Mouse (Mus musculus): Measurements from ENCODE around the gene Rgl1.

Rgl1 gene

DNA sequence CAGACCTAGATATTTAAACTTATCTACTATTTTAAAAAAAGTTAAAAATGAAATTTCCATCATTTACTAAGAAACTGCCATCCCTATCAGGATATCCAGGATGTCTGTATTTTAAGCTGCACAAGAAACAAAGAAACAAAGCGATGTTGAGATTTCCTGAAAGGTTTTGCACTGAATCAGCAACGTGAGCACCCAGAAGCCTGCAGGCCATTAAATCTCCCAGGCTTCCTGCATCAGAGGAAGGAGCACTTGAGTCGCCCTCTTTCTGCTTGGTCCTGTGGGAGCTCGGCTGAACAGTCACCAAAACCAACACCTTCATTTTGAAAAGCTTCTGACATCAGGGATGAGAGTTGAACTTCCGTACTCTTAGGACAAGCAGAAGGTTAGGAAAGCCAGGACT lies 187.2 kb downstream of the Rgl1 start:
- peak; percentile 63 for DNase-seq

DNA sequence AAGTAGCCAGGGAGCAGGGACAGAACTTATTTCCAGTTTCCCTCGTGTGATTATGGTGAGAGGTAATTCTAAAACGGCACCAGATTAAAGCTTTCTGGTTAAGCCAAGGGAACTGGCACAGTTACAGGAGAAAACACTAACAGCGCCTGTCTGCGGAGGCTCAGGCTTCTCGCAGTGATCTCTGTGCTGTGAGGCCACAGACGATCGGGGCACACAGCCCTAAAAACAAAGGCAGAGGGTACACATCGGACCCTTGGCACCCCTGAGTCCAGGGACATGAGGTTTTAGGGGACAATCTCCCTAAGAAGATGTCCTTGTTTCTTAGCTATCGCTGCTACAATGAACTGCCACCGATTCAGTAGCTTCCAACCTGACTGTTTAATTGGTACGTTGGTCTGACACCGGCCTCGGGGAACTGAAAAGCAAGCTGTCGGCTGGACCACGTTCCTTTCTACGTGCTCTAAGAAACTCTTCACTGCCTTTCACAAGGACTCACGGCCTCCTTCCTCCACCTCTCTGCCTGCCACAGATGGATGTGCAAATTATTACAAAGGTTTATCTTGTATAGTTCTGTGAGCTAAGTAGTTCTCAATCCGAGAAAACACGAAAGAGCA lies 187.9 kb downstream of the Rgl1 start:
- no peak for DNase-seq

DNA sequence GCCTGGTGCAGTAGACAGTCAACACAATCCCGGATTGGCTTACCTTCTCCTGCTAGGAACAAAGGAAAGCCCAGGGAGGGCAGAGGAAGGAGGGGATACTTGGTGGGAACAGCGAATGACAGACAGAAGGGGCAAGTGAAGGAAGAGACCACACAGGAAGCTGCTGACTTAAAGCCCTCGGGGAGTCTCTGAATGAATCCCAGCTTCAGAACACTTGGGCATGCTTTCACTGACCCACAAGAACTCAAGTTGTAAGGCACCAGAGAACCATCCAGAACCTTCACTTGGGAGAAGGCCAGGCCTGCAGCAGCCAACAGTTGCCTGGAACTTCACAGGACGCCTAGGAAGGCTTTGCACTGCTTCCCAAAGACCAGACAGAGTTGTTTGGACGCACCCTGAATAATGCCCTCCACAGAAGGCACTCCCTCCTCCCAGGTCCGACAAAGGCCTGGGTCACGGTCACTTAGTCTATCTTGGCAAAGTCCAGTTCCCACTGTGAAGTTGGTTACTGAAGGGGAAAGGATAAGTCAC lies 189.5 kb downstream of the Rgl1 start:
- DNase-seq = peak; percentile 80

DNA sequence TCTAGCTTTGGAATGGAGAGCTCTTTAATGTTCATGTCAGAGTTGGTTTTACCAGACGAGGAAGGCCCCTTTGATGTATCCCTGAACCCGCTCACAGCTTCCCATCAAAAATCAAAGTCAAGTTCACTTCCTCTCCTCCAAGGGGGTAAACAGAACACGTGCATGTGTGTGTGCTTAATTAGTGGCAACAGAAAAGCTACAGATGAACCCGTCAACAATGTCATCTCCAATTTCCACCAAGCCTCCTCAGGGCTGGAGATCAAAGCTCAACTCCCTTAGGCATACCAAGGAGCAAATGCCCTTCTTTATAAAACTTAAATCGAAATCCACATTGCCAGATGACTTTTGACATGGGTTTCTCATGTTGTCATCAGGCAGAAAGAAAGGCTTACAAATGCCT lies 191.1 kb downstream of the Rgl1 start:
- no peak for DNase-seq

DNA sequence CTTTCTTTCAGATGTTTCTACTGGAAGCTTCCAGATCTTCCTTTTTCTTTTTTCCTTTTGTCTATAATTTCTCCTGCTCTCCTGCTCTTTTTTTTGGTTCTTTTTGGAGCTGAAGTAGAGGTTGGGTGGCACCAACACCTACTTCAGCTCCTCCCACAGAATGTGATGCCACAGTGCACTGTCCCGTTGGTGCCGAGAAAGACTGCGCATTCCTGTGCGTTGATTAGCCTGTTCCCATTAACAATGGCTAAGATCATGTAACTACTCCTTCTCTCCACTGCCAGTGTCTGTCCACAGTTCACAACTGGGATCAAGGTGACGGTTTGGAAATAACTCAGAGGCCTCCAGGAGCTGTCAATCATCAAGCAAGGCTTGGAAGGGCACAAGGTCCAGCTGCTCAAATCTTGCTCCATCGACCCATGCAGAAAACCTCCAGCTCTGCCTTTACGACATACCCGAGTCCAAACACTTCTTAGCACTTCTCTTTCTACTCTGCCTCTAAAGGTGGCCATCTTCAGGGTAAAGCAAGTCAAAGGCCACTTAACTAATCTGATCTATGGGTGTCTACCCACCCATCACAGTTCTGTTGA lies 192.6 kb downstream of the Rgl1 start:
- DNase-seq = peak; percentile 75

DNA sequence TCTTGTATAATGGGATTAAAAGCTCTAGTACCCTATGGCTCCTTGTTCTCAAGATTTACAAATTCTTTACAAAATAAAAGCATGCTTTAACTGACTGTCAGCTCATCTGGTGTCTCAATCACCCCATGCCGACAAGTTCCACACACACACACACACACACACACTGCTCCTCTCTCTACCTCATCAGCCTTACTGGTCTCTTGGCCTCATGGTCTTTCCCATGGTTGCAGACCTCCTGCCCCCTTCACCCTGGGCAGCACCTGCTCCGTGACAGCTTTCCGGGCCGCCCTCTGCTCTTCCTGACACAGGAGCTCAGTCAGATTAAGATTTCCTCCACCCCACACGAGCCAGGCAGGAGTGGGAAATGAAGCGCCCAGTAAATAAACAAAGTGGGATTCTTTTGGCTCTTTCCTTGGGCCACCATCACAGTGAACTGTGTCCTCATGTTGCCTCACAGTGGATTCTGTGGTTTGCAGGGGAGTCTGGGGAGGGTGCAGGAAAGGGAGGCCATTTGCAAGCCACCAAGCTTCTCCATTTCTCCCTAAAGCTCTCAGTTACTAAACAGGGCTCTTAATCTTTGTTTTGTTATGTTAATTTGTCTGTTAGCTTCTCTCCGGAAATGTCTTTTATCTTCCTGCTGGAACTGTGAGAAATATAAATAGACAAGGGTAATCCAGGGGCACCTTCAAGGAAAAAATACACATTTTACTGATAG lies 193.2 kb downstream of the Rgl1 start:
- DNase-seq = peak; percentile 56

DNA sequence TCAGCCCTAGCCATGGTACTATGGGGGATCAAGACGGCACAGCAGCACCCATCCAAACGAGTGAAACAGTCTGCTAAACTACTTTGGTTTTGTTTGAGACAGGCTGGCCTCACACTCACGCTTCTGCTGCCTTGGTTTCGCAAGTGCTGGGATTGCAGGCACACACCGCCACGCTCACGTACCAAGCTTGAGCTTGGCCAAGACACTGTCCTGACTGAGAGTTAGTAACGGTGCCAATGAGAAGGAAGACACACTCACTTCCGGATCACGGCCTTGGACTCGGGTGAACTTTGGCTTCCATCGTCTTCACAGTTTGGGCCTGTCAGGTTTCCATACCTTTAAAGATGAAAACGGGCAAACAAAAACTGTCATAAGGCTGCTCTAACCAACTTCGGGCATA lies 194.8 kb downstream of the Rgl1 start:
- DNase-seq = no peak

DNA sequence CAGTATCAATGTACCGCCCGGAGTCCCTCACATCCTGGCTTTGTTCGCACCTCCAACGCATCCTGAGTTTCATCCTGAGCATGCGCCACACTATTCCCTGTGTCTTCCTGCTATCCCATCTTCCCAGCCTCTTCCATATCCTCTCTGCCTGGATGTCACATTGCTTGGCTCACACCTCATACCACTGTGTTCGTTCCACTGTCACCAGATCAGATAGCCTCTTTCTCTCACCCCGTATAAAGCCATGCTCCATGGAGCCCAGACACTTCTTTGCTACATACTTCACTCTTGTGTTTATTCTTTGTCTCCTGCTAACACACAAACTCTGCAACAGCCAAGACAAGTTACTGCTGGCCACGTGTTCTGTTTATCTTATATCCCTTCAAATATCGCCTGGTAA lies 195.5 kb downstream of the Rgl1 start:
- no peak for DNase-seq

DNA sequence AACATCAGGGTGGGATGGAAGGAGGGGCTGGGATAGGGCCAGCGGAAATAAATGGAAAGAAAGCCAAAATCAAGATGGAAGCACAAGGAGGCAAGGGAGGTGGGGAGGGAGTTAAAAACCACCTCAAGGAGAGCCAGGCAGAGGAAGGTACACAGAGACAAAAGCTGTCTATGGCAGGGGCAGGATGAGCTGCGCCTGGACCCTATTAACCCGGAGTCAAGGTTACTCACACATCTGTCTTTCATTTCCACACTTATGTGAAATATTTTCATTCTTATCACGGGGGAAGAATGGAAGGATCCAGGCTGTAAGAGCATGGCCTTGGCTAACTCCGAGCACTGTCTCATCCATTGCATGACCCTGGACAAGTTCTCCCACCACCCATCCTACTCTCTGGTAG lies 202.9 kb downstream of the Rgl1 start:
- DNase-seq = no peak

DNA sequence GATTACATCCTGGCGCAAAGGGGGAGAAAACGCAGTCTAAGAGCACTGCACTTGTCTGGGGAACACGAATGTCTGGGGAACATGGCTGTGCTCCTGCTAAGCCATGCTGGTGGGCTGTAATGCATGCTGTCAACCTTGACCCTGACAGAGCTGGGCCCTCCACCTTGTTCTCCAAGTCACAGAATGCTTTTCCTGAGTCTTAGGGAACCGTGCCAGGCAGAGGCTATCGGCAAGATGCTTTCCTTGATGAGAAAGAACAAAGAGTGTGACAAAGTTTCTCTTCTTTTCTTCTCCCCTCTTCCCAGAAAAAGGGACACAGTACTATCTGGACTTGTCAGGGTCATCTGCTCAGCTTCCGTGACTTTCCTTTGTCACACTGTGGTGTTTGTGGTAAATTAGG lies 203.3 kb downstream of the Rgl1 start:
- DNase-seq = no peak

DNA sequence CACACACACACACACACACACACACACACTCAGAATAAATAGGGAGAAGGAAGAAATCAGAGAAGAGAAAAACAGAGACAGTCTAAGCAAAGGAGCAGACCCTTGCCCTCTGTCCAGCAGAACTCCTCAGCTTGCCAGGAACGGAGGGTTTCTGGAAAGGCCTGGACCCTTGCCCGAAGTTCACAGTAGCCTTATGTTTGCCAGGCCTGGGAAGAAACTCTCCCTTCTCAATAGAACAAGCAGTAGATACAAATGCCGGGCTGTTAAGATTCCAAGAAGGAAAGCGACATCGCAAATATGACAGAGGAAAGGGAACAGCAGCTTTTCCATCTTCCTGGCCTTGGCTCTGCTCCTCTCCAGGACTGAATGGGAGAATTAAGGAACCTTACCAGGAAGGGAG lies 205.7 kb downstream of the Rgl1 start:
- peak; percentile 85 for DNase-seq

DNA sequence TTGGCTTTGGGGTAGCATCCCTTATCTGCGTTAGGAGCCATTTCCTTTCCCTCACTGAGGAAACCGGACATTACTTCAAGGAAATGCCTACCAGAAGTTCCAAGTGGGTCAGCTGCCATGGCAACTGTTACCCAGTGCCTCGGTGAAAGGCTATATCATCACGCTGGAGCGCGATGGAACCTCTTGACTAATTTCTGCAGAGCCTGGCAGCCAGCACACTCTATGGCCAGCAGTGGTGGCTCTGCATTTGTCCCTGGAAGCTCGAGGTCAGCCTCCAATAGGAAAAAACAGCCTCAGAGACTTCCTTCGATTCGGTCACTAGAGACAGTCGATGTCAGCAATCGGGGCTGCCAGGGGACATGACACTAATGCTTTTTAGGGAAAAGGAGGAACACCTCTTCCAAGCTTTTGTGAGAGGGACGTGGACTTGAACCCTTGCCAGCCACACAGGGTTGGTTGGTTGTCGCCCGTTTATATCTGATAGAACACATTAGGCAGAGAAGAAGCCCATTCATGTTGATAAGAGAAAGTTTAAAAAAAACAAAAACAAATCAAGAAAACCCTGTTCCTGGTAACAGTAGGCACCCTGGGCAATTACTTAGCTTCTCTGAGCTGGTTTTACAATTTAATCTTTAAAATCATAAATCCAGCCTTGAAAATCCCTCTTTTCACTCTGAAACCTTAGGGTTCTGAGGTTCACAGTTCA lies 209.4 kb downstream of the Rgl1 start:
- DNase-seq = peak; percentile 58

DNA sequence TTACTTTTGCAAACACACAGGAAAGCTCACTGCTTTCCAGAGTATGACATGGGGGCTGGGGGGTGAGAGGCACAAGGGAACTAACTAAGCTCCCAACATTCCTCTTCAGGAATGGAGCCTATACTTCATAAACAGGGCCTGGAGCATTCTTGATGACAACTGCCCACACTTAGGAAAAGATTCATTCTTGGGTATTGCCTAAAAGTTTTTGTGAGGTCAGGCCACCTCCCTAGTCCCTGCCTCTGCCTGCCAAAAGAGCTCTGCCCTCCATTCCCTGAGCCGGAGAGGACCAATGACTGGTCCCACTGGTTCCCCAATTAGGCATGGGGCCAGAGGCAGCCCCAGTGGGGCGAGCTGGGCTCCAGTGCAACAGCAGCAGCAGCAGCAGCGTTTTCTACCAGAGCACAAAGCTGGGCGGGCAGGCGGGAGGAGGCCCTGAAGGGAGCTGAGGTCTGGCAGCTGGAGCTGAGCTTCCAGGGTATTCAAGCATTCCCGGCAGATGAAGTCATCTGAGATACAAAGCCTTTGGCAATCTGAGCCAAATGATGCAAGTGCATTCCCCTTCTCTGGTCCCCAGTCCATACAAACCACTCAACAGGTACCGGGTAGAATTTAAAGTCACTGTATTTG lies 210.1 kb downstream of the Rgl1 start:
- peak; percentile 75 for DNase-seq

DNA sequence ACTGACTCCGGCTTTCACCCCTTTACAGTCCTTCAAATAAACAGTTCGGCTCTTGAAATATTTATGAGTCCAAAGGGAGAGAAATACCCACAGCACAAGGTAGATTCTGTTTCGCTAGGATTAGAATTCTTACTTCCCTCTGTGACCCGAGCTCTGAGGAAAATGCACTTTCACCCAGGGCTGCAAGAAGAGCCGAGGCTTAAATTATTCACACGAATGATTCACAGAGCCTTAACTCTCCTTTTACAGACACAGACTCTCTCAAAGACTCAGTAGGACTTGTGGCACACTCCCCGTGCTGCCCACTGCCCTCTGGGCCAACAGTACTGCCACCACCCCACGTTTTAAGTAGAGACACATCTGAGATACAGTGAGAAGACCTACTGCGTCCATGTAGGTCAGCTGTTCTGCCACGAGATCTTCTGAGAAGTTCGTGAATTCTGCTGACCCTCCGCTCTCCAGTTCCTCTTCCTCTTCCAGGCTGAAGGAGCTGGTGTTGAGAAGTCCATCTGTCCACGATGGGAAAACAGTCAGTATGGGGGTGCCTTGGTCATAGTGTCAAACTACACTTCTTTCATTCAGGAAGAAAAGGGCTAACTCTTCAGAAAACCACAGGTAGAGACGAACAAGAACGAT lies 212.1 kb downstream of the Rgl1 start:
- DNase-seq = no peak

DNA sequence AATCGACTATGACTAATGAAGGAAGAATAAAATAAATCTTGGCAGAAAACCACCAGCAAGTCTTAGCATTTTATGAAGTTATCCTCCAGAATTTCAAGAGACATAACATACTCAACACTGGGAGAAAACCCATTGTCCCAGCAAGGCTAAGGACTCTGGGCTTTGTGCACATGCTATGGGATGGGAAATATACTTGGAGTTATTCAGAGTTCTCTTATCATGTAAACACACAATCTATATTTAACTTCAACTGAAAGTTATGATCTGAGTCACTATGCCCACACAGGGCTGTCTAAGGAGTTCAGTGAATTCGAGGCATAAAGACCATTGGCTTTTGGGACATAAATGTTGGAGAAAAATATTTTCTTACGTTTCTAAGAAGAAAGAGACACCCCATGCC lies 215.2 kb downstream of the Rgl1 start:
- no peak for DNase-seq

DNA sequence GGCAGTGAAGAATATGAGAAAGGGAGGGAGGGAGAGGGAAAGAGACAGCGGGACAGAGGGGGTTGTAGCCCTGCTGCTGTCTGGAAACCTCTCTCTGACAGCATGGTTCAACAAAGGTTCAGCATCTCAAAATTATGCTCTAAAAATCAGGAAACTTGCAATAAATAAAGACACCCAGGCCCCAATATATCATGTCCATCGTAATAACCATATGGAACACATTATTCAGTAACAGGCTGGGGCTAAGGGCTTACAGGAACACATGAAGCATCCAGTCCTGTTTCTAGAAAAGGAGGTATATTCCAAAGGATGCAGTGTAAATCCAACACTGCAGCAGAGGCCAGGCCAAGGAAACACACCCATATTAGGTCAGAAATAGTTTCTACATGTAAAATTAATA lies 215.6 kb downstream of the Rgl1 start:
- no peak for DNase-seq

DNA sequence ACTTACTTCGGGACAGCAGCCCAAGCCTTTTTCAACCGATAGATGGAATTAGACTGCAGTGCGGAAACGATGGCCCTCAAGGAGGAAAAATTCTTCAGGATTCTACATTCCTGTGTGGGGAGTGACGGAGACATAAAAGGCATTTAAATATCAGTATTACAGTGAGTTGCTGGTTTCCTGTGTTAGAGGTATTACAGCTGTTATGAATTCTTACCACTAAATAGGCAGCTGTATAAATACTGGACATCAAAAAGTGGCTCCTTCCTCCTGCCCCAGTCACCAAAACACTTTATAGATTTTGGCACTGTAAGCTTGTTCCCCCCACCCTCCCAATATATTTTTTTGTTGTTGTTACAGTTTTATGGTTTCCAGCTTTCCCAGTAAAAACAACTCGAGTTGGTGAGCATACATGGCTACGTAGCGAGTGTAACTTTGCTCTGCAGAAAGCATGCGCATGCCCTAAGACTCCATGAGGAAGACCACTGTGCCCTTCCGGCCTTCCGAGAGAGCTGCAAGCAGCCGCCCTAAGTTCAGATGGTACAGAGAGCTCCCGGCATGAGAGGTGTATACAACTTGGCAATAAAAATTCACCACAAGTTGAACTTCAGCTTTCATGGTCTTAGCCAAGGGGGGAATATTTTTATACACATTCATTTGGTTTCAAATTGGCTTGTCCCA lies 217.0 kb downstream of the Rgl1 start:
- peak; percentile 31 for DNase-seq

DNA sequence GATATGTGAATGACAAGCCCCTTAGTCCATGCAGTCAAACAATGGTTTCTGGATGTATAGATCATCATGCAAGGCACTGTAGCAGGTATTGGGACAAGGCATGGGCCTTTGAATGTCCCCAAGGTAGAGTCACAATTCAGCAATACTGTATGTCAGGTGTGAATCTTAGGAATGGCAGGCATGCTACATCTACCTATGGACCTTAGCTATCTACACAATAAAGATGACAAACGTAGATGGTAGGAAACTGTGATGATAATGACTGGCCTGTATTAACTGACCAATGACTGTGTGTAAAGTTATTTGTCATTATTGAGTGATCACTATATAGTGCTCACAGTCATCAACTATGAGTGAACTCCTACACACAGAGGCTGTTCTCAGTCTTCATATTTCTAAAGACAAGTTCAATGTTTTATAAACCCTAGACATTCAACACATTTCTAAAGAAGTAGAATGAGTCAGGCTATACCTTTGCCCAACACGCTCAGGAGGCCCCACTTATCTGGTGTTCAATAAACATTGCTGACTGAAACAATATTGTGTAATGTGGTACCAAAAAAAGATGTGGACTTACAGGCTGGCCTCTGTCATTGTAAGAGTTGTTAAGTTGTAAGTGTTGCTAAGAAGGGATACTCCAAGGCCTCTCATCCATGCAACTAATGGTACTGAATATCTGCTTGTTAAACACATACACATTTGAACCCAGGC lies 222.5 kb downstream of the Rgl1 start:
- no peak for DNase-seq

DNA sequence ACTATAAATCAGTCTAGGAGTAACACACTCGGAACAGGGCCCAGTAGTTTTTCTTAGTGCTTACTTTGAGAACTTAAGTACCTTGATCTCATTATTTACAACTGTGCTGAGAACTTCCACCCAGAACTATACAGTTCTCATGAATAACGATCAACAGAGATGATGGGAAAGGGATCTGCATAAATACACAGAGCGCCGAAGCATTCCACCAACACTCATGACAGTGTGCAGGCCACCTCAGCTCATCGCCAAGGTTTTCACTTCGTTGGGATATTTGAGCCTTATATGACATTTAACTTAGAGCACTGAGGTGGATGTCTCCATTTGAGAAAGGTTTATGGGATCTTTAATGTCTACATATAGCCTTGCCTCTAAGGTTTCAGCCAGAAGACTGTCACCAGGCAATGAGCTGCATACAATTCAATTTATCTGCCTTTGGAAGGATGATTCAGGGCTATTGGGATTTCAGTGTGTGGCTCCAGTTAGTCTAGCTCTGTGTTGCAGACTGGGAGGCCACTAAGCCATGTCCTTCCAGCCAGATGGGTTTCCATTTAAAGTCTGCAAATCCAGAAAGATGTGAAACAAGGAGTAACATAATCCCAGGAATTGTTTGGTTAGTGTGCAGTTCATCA lies 223.3 kb downstream of the Rgl1 start:
- no peak for DNase-seq

DNA sequence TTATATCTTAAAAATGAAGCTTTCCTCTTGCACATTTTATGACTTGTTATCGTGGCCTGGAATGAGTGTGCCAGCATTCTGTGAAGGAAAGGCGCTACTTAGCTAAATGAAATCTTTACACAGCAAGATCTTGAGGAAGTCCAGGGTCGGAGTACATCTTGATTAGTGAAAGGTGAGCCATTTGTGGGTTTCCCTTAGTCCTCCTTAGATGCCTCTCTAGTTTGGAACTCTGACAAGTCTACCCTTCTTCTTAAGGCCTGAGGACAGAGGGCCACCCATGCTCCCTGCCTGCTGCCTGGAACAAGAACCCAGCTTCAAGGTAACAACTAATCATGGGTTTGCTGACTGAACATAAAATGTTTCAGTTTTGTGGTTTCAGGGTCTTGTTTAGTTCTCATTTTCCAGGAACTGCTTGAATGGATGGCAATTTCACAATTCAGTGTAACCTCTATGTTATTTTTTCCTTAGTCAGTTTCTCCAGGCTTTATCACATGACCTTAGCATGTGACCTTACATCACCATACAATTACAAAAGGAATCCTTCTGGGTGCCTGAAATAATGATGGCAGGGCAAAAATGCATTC lies 225.8 kb downstream of the Rgl1 start:
- DNase-seq = no peak

Data from kidney, postnatal 14 days (tissue).